Mouse (Mus musculus): ENCODE measurements around the gene Usp40. TPM values are rescaled to one million over a fixed set of nuclear protein-coding genes. Genes with fewer than 3 reads are reported as not detected.
A peak's percentile ranks its signal among the peaks of the same experiment; 100 is the strongest.
"Not testable (repeated sequence)": the region's sequence is repeated elsewhere in the genome, so short reads cannot be mapped to it uniquely, and the experiment has no call there.

Gene Usp40
- polyA plus RNA-seq (2012; rRNA removed) (33.2 and 35.2 TPM in 2 replicates), polyA plus RNA-seq (2014; fragmentation: Nextera tagmentation; extraction: Ambion mirVana) (36.2 and 44.1 TPM in 2 replicates)

- H3K27ac ChIP-seq (replicated peaks; ENCODE audit: low read depth, low read length) = peak within 1 kb of the TSS; percentile 95
- peak within 1 kb of the TSS; percentile 95 for H3K9ac ChIP-seq (ENCODE audit: low read depth, low read length, severe bottlenecking)
- peak; percentile 91 for DNase-seq (ENCODE audit: low spot score)
- peaks cover 6% of the 10 kb centered on the region for H3K4me1 ChIP-seq (ENCODE audit: control insufficient read depth, insufficient read depth, low read length)
- H3K4me3 ChIP-seq (replicated peaks; ENCODE audit: low read length) = peak within 1 kb of the TSS; percentile 60
- peak within 1 kb of the TSS; percentile 58 for H3K4me2 ChIP-seq (replicated peaks; ENCODE audit: low read depth, low read length, severe bottlenecking)
- no peaks in the 10 kb centered on the region for H3K27me3 ChIP-seq (ENCODE audit: control insufficient read depth, insufficient read depth, low read length)
- H3K9me3 ChIP-seq (ENCODE audit: control insufficient read depth, low read length) = no peaks in the 10 kb centered on the region
- ATAC-seq (ENCODE audit: low FRiP score, low read depth) = peak; percentile 95
- WGBS = under 1% methylated on average over 45 of the region's 45 CpGs
- peak; percentile 71; the same call in 1 of the 2 replicates for TF ChIP-seq POLR2A (IDR thresholded peaks at IDR 0.05; ENCODE audit: borderline replicate concordance, extremely low read depth, insufficient read depth, insufficient read length)
- H3K36me3 ChIP-seq (ENCODE audit: control insufficient read depth, insufficient read depth, low read length) = peaks cover 21% of the 10 kb centered on the region
These were observed at the start of gene Usp40 for GRCm38 (mm10) chr1:88008211-88008697. TSS of gene Usp40 (minus strand) at chr1:88008551.

- no peak within 1 kb of the TSS for H3K9ac ChIP-seq (ENCODE audit: low read depth, low read length, severe bottlenecking)
- WGBS = 86% methylated on average over 1 of the region's 1 CpGs
- ATAC-seq (ENCODE audit: low FRiP score, low read depth) (no peak), DNase-seq (ENCODE audit: low spot score) (no peak)
- no peaks in the 10 kb centered on the region for H3K4me1 ChIP-seq (ENCODE audit: control insufficient read depth, insufficient read depth, low read length)
- no peak for TF ChIP-seq POLR2A (IDR thresholded peaks at IDR 0.05; ENCODE audit: borderline replicate concordance, extremely low read depth, insufficient read depth, insufficient read length)
- no peaks in the 10 kb centered on the region for H3K27me3 ChIP-seq (ENCODE audit: control insufficient read depth, insufficient read depth, low read length)
- H3K4me2 ChIP-seq (replicated peaks; ENCODE audit: low read depth, low read length, severe bottlenecking) = no peak within 1 kb of the TSS
- H3K36me3 ChIP-seq (ENCODE audit: control insufficient read depth, insufficient read depth, low read length) = no peaks in the 10 kb centered on the region
- no peak within 1 kb of the TSS for H3K4me3 ChIP-seq (replicated peaks; ENCODE audit: low read length)
- H3K27ac ChIP-seq (replicated peaks; ENCODE audit: low read depth, low read length) = no peak within 1 kb of the TSS
- H3K9me3 ChIP-seq (ENCODE audit: control insufficient read depth, low read length) = no peaks in the 10 kb centered on the region
These were observed 46.7 kb upstream of the Usp40 start, which contains the start of gene Ugt1a10 for GRCm38 (mm10) chr1:88055088-88055487. TSS of gene Ugt1a10 (plus strand) at chr1:88055388.

- not testable (repeated sequence) for H3K36me3 ChIP-seq (ENCODE audit: control insufficient read depth, insufficient read depth, low read length); H3K9me3 ChIP-seq (ENCODE audit: control insufficient read depth, low read length); H3K9ac ChIP-seq (ENCODE audit: low read depth, low read length, severe bottlenecking); H3K27me3 ChIP-seq (ENCODE audit: control insufficient read depth, insufficient read depth, low read length); H3K4me1 ChIP-seq (ENCODE audit: control insufficient read depth, insufficient read depth, low read length); H3K4me3 ChIP-seq (replicated peaks; ENCODE audit: low read length); H3K4me2 ChIP-seq (replicated peaks; ENCODE audit: low read depth, low read length, severe bottlenecking); DNase-seq (ENCODE audit: low spot score); ATAC-seq (ENCODE audit: low FRiP score, low read depth); H3K27ac ChIP-seq (replicated peaks; ENCODE audit: low read depth, low read length)
- WGBS = 86% methylated on average over 2 of the region's 2 CpGs
These were observed 39.1 kb upstream of the Usp40 start for GRCm38 (mm10) chr1:88047408-88047807.

GRCm38 (mm10) chr1:88044832-88045437, 36.6 kb upstream of the Usp40 start:
- ATAC-seq (ENCODE audit: low FRiP score, low read depth); H3K4me1 ChIP-seq (ENCODE audit: control insufficient read depth, insufficient read depth, low read length); H3K36me3 ChIP-seq (ENCODE audit: control insufficient read depth, insufficient read depth, low read length); H3K9ac ChIP-seq (ENCODE audit: low read depth, low read length, severe bottlenecking); H3K9me3 ChIP-seq (ENCODE audit: control insufficient read depth, low read length); DNase-seq (ENCODE audit: low spot score); H3K4me3 ChIP-seq (replicated peaks; ENCODE audit: low read length); H3K27ac ChIP-seq (replicated peaks; ENCODE audit: low read depth, low read length); H3K27me3 ChIP-seq (ENCODE audit: control insufficient read depth, insufficient read depth, low read length); H3K4me2 ChIP-seq (replicated peaks; ENCODE audit: low read depth, low read length, severe bottlenecking): not testable (repeated sequence)
- WGBS = 75% methylated on average over 3 of the region's 5 CpGs

DNA sequence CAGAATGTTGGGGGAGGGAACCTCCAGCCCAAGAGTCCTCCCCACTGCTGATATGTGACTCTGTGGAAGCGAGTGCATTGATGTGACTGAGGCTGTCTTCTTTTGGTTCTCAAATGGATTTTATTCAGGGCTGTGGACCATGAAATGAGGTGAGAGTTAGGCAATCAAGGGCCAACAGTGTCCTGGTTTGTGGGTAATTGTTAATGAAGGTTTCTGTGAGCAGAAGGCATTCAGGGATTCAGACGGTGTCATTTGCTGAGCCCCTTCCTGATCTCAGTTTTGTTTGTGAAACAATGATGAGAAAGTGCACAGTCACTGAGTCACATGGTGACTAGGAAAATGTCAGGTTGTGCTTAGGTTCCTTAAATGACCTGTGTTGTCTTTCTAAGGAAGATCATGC, 34.7 kb upstream of the Usp40 start:
- not testable (repeated sequence) for H3K27me3 ChIP-seq (ENCODE audit: control insufficient read depth, insufficient read depth, low read length); H3K4me2 ChIP-seq (replicated peaks; ENCODE audit: low read depth, low read length, severe bottlenecking); ATAC-seq (ENCODE audit: low FRiP score, low read depth); H3K36me3 ChIP-seq (ENCODE audit: control insufficient read depth, insufficient read depth, low read length); H3K9ac ChIP-seq (ENCODE audit: low read depth, low read length, severe bottlenecking); H3K27ac ChIP-seq (replicated peaks; ENCODE audit: low read depth, low read length); H3K4me1 ChIP-seq (ENCODE audit: control insufficient read depth, insufficient read depth, low read length); H3K4me3 ChIP-seq (replicated peaks; ENCODE audit: low read length); H3K9me3 ChIP-seq (ENCODE audit: control insufficient read depth, low read length); DNase-seq (ENCODE audit: low spot score)
- 50% methylated on average over 1 of the region's 2 CpGs for WGBS

- not testable (repeated sequence) for H3K4me3 ChIP-seq (replicated peaks; ENCODE audit: low read length); ATAC-seq (ENCODE audit: low FRiP score, low read depth); H3K4me1 ChIP-seq (ENCODE audit: control insufficient read depth, insufficient read depth, low read length); H3K27ac ChIP-seq (replicated peaks; ENCODE audit: low read depth, low read length); DNase-seq (ENCODE audit: low spot score); H3K9me3 ChIP-seq (ENCODE audit: control insufficient read depth, low read length); H3K36me3 ChIP-seq (ENCODE audit: control insufficient read depth, insufficient read depth, low read length); H3K4me2 ChIP-seq (replicated peaks; ENCODE audit: low read depth, low read length, severe bottlenecking); H3K9ac ChIP-seq (ENCODE audit: low read depth, low read length, severe bottlenecking); H3K27me3 ChIP-seq (ENCODE audit: control insufficient read depth, insufficient read depth, low read length)
- WGBS = 79% methylated on average over 3 of the region's 3 CpGs
These were observed 16.9 kb upstream of the Usp40 start for GRCm38 (mm10) chr1:88025244-88025643.
